Mouse (Mus musculus) ES-E14 (cell line): Measurements from ENCODE around the gene Rhbdf1.

ENCODE experiments used
- HCFC1 ChIP-seq: IDR thresholded peaks from 2 replicates; pipeline ENCODE4 v1.6.1; 2012; ENCODE audit warnings: low read length, inconsistent platforms, borderline replicate concordance; ENCODE audit not compliant: insufficient read depth
- MAFK ChIP-seq: IDR thresholded peaks from 2 replicates; pipeline ENCODE4 v1.6.1; 2014; ENCODE audit warnings: mild to moderate bottlenecking, low read depth, low read length, inconsistent platforms; ENCODE audit not compliant: insufficient read depth
- ZC3H11A ChIP-seq: IDR thresholded peaks from 2 replicates; pipeline ENCODE4 v1.6.1; 2012; ENCODE audit warnings: low read depth, mild to moderate bottlenecking, inconsistent platforms, low read length, borderline replicate concordance
- ZNF384 ChIP-seq: IDR thresholded peaks from 2 replicates; pipeline ENCODE4 v1.6.1; 2012; ENCODE audit warnings: low read depth, low read length, inconsistent platforms

- TF ChIP-seq MAFK (no peak), ZNF384 (no peak), HCFC1 (no peak), ZC3H11A (no peak)
Measured at GRCm38 (mm10) chr11:32195867-32196540, 26.1 kb downstream of the Rhbdf1 start.
